Mouse (Mus musculus): ENCODE results near the gene Insl6.

The Insl6 gene

DNA sequence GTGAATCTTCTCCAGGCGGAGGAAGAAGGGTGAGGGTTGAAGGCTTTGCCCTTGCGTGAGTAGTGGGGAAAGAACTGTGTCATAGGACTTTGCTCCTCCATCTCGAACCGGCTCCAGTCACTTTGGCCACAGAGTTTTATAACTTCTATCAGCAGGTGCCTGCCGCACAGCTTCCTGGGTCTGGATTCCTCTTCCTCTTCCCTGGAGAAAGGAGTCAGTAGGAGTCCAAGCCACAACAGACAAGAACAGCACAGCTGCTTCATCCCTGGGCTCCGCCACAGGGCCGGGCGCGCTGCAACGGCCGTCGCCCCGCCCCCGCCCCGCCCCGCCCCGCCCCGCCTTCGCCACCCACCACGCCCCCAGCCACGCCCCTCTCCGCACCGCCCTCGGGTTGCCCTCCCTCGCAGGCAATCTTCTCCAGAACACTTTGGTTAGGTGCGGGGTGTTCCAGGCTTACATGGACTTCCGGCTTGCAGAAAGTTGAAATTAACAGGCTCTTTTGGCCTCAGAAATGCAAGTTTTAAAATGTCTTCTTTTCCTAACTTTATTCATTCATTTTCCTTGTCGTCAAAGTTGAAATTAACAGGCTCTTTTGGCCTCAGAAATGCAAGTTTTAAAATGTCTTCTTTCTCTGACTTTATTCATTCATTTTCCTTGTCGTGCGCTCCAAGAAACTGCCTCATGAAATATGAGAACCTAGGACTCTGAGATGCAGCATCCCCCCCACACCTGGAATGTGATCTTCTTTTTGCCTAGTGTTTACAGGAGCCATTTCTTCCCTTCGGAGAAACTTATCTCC is at the start of gene Insl6:
Gene Insl6, minus strand, starts transcription at position 304 of the 799 bp plus-strand sequence.
- peak; percentile 84 for DNase-seq (ENCODE audit: extremely low spot score, low spot score)

GRCm38 (mm10) chr19:29374947-29375346 is 49.8 kb upstream of the Insl6 start:
- DNase-seq (ENCODE audit: extremely low spot score, low spot score): no peak

DNA sequence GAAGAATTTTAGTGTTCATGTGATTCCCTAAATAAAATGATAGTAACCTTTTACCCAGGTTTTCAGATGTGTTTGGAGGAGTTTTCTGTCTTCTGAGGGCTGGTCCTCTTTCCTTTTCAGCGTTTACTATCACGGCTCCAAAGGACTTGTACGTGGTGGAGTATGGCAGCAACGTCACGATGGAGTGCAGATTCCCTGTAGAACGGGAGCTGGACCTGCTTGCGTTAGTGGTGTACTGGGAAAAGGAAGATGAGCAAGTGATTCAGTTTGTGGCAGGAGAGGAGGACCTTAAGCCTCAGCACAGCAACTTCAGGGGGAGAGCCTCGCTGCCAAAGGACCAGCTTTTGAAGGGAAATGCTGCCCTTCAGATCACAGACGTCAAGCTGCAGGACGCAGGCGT is 48.3 kb upstream of the Insl6 start:
- DNase-seq (ENCODE audit: extremely low spot score, low spot score): no peak

- DNase-seq (ENCODE audit: extremely low spot score, low spot score): no peak
Observed at GRCm38 (mm10) chr19:29372621-29373020, 47.5 kb upstream of the Insl6 start.

DNA sequence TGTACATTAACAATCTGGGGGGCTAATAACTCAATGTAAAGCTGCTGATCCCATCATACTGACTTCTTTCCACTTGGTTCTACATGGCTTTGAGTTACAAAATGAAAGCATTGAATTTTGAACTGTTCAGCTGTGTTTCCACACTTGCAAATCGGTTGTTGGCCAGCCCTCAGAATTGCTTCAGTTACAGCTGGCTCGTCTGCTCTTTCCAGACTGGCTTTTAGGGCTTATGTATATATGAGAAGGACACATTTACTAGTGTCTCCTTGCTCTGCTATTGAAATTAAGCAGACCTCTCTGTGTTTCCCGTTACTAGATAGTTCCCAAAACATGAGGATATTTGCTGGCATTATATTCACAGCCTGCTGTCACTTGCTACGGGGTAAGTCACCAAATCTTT is 47.0 kb upstream of the Insl6 start:
- DNase-seq (ENCODE audit: extremely low spot score, low spot score): no peak

DNA sequence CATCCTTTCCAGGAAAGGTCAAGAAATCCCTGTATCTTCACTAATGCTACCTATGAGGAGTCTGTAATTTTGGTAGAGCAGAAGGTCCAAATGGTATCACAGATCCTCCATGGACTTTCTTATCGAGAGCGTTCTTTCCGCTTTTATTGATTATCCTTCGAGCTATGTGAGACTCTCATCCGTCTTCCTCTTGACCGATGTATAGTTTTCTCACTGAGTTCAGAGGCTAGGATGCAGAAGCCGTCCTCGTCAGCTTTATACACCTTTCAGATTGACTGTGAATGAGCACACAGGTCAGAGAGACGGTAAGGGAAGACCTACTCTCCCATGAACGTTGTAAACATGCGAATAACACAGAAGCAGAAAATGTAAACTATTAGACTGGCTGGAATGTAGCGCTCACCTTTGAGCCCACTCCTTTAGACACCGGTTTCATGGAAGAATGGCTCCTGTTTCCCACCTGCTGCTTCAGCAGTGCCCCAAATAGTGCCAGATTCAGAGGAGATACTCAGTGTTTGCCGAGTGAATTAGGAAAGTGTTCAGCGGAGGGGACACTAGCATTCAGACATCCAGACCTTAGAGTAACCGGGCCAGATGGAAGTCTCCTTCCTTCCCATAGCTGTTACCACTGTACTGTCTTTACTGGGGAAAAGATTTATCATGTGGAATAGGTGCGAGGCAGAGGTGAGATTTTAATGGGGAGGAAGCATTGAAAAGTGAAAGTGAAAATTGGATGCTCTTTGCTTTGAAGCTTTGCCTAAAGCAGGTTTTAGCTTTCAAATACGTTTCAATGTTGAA is 46.3 kb upstream of the Insl6 start:
- DNase-seq (ENCODE audit: extremely low spot score, low spot score): no peak

GRCm38 (mm10) chr19:29370545-29371283 is 45.6 kb upstream of the Insl6 start:
- no peak for DNase-seq (ENCODE audit: extremely low spot score, low spot score)

- no peak for DNase-seq (ENCODE audit: extremely low spot score, low spot score)
Observed at GRCm38 (mm10) chr19:29370112-29370511, 45.0 kb upstream of the Insl6 start.

DNA sequence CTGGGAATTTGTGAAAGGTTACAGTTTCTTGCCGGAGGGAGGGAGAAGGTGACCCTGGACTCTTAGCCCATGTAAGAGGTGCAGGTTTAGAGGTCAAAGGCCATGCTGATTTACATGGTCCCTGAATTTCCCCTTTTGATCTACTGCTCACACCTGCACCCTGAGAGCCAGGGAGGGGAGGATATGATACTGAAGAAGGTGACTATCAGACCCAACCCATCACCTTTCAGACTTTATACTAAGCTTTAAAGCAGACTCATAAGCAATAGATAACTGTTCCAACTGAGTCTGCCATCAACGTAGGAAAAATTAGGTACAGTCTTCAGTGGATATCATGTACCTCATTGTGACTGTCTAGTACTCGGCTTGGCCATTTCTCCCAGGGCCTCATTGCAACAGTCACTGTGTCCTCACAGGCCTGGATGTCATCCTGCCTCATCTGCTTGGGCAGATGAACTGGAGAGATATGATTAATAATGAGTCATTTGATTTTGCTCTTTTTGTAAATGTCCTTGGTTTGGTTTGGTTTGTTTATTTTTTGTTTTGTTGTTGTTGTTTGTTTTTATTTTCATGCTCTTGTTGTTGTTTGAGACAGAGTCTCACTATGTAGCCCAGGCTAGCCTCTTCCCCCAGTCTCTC is 43.6 kb upstream of the Insl6 start:
- DNase-seq (ENCODE audit: extremely low spot score, low spot score): no peak

GRCm38 (mm10) chr19:29368041-29368440 is 42.9 kb upstream of the Insl6 start:
- no peak for DNase-seq (ENCODE audit: extremely low spot score, low spot score)

DNA sequence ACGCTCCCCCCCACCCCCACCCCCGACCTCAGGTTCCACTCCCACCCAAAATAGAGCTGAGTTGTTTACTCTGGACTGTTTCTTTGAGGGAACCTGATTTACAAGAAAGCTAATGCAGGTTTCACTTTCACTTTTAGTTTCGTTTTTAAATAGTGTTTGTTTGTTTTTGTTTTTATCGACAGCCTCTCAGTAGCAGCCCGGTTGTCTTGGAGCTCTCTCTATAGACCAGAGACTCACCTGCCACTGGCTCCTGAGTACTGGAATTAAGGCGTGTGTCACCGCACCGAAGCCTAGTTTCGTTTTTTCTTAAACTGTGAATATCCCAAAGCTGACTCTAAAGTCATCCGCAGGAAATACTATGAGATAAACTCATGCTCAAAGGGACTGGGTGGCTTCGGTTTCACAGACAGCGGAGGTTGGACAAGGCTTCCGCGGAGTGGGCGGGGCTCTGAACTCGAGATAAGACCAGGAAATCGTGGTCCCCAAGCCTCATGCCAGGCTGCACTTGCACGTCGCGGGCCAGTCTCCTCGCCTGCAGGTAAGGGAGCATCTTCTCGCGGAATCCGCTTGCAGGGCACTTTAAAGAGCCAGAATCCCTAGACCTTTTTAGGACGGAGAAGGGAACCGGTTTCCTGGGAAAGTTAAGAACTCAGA is 41.9 kb upstream of the Insl6 start, which contains the start of the genes Plgrkt and Cd274:
Gene Plgrkt, minus strand, starts transcription at position 422 of the 654 bp plus-strand sequence.
Gene Cd274, plus strand, starts transcription at position 487 of the 654 bp plus-strand sequence.
- DNase-seq (ENCODE audit: extremely low spot score, low spot score): peak; percentile 43

DNA sequence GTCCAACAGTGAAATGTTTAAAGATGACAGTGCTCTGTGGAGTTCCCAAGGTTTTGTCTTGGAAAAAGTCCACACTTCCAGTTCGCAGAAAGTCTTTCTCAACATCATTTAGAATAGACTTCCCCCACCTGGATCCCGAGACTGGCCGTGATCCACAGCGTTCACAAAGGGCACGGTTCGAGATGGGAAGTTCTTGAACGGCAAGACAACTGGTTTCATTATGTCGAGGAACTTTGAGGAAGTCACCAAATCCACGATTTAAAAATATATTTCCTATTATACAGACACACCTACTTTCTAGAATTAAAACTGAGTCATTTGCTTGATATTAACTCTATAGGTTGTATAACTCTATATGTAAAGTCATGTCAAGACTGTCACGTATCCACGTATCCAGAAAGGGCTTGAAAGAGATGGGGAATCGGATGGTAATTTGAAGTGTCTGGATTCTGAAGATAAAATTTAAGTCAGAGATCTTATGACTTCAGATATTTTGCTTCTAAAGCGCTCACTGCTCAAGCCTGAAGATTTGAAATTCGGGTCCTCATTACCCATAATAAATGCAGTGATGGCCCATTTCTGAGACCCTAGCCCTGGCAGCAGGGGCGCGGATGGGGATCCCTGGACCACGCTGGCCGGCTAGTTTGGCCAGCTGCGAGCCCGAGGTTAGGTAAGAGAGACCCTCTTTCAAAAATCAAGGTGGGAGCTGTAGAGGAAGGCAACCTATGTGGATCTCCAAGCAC is 41.2 kb upstream of the Insl6 start:
- no peak for DNase-seq (ENCODE audit: extremely low spot score, low spot score)

DNA sequence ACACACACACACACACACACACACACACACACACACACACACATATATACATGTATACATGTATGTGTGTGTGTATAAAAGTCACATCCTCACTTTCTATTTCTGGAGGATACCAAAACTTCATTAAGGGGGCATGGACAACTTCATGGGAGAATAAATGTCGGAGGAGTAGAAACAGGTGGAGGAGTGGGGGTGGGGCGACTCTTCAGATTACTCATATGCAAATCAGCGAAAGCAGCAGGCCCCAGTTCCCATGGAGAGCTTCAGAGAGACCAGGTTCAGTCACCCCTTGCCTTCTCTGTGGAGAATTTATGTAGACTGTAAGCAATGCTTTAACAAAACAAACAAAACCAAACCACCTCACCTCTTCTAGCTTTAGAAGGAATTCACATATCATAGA is 39.9 kb upstream of the Insl6 start:
- no peak for DNase-seq (ENCODE audit: extremely low spot score, low spot score)

- no peak for DNase-seq (ENCODE audit: extremely low spot score, low spot score)
Observed at GRCm38 (mm10) chr19:29364076-29364475, 38.9 kb upstream of the Insl6 start.

DNA sequence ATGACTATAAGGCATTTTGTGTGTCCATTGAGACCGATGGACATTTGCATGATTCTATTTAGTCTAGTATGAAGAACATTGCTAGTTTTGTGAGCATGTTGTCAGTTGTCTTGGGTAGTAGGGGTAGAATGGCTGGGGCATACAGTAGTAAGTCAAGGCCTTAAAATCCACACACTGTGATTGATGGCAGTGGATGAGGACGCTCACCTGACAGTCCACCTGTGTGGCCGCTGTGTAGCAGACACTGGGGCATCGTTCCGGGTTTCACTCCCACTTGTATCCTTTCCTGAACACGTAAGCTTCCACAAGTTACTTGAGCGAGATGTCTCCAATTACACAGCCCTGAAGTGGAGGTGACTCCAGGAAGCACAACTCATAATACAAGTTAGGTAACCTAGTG is 38.4 kb upstream of the Insl6 start:
- DNase-seq (ENCODE audit: extremely low spot score, low spot score): no peak

DNA sequence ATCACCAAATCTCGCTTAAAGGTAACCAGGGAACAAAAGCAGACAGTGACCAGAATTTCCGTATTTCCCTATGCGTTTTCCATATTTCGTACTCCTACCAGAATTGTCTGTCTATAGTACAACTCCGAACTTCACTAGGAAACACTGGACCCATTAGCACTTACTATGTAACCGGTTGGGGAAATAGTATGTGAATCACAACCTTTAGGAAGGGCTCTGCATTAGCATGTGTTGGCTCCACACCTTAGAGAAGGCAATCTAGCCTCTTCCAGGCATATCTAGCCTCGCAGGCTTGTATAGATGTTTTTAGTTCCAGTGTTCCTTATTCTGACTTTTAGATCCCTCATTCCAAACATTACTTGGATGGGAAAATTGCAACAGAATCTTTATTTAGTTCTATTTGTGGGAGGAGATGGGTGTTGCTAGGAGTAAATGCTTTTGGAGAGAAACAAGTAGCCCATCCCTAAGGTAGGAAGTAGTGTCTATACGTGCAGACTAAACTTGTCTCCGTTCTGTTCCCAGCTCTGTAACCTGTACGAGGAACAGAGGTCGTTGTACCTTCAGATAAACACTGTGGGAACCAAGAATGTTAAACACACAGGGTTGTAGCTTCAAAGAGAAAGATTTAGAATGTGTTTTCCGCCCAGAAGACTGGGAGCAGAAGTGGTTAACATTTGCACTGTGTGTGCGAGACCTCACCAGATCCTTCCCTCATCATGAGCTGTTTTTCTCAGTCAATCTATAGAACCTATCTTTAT is 37.2 kb upstream of the Insl6 start:
- no peak for DNase-seq (ENCODE audit: extremely low spot score, low spot score)

GRCm38 (mm10) chr19:29361468-29362130 is 36.4 kb upstream of the Insl6 start:
- peak; percentile 79 for DNase-seq (ENCODE audit: extremely low spot score, low spot score)

DNA sequence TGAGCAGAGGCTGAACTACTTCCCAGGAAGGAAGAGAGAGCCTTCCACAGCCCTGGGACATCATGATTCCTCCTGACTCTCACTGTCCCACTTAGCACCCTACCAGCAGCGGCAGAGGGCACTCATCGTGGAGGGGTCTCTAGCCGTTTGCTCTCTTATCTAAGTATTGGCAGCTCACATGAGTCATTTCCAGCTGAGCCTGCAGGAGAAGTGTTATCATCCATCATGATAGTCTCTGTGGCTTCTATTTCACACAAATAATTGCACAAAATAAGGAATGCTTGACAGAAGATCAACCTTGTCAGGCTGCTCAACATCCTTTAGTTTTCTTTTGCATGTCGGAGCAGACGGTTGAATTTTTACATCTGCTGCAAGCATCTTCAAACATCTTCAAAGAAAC is 35.1 kb upstream of the Insl6 start:
- DNase-seq (ENCODE audit: extremely low spot score, low spot score): no peak

DNA sequence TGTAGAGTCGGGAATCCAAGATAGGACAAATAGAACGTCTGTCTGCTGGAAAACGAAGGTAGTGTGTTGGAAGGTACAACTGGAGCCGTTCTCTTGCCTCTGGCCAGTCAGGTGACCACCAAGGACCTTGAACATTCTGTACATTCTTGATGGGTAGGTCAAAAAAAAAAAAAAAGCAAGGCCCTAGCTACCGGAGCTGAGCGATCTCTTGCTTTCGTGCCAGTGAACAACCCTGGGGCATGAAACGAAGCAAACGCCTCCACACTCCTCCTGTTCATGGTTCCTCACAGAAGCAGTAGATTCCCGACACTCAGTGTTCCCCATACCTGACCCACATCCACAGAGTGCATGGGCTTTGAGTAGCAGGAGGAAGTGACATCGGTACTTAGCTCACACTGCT is 31.1 kb upstream of the Insl6 start:
- DNase-seq (ENCODE audit: extremely low spot score, low spot score): no peak

Measured in neural tube, embryonic 10.5 days (tissue).